Mouse (Mus musculus): Measurements from ENCODE around the gene Srd5a1. TPM values are rescaled to one million over a fixed set of nuclear protein-coding genes. Genes with fewer than 3 reads are reported as not detected.

Srd5a1 gene
- total and polyA plus RNA-seq, 3 experiments: 7.7 to 10.5 TPM; not detected in 1

- TF ChIP-seq CHD1 (IDR thresholded peaks at IDR 0.05; ENCODE audit: low read depth, low read length) (no peak), E2F4 (IDR thresholded peaks at IDR 0.05; ENCODE audit: borderline replicate concordance, low read depth, low read length) (no peak), SMC3 (IDR thresholded peaks at IDR 0.05; ENCODE audit: low read depth, low read length) (no peak), TAL1 (IDR thresholded peaks at IDR 0.05; ENCODE audit: low read length) (no peak), BHLHE40 (IDR thresholded peaks at IDR 0.05; ENCODE audit: borderline replicate concordance, low read depth, low read length) (no peak), ELF1 (IDR thresholded peaks at IDR 0.05; ENCODE audit: low read depth, low read length) (no peak), NELFE (IDR thresholded peaks at IDR 0.05; ENCODE audit: low read depth, low read length) (no peak), MAFK (IDR thresholded peaks at IDR 0.05; ENCODE audit: borderline replicate concordance, low read depth, low read length) (no peak), MAX (IDR thresholded peaks at IDR 0.05; ENCODE audit: low read length) (no peak), CHD2 (IDR thresholded peaks at IDR 0.05; ENCODE audit: low read length) (no peak), ZKSCAN1 (IDR thresholded peaks at IDR 0.05; ENCODE audit: low read depth, low read length) (no peak), POLR2AphosphoS2 (IDR thresholded peaks at IDR 0.05; ENCODE audit: low read length) (no peak; the same call in 1 of the 2 replicates), RAD21 (IDR thresholded peaks at IDR 0.05; ENCODE audit: low read depth, low read length) (no peak), MXI1 (IDR thresholded peaks at IDR 0.05; ENCODE audit: low read depth, low read length) (no peak), HCFC1 (IDR thresholded peaks at IDR 0.05; ENCODE audit: low read depth, low read length) (no peak)
- H3K4me1 ChIP-seq (ENCODE audit: control insufficient read depth in 1 of 2, insufficient read depth in 2 of 2, low read length in 2 of 2): no peaks in the 10 kb centered on the region
- H3K36me3 ChIP-seq (ENCODE audit: control insufficient read depth in 1 of 2, insufficient read depth in 2 of 2, low read length in 2 of 2): peaks cover 0 to under 1% of the 10 kb centered on the region in 2 experiments; a peak in 2 of 4 replicates
- no peak for DNase-seq (ENCODE audit: low read depth, low spot score)
- H3K79me2 ChIP-seq (ENCODE audit: control insufficient read depth, insufficient read depth, low read length, poor library complexity): no peaks in the 10 kb centered on the region
- H3K27me3 ChIP-seq (ENCODE audit: control insufficient read depth in 1 of 2, insufficient read depth in 2 of 2, low read length in 2 of 2): no peaks in the 10 kb centered on the region
- no peak overlapping the region for H3K4me3 ChIP-seq (ENCODE audit: control insufficient read depth in 1 of 2, insufficient read depth in 1 of 2, low read depth in 2 of 2, low read length in 2 of 2)
- no peak overlapping the region for H3K27ac ChIP-seq (ENCODE audit: control insufficient read depth, low read depth, low read length)
- no peaks in the 10 kb centered on the region for H3K9me3 ChIP-seq (replicated peaks; ENCODE audit: insufficient read depth, low read length)
- H3K9ac ChIP-seq (ENCODE audit: control insufficient read depth, low read depth, low read length, poor library complexity, severe bottlenecking): no peak overlapping the region
Observed at GRCm38 (mm10) chr13:69640541-69640940, 29.3 kb upstream of the Srd5a1 start.

GRCm38 (mm10) chr13:69640126-69640525, 28.9 kb upstream of the Srd5a1 start:
- peaks cover 0 to 2% of the 10 kb centered on the region in 2 experiments; a peak in 3 of 4 replicates for H3K36me3 ChIP-seq (ENCODE audit: control insufficient read depth in 1 of 2, insufficient read depth in 2 of 2, low read length in 2 of 2)
- no peaks in the 10 kb centered on the region for H3K9me3 ChIP-seq (replicated peaks; ENCODE audit: insufficient read depth, low read length)
- no peak overlapping the region for H3K27ac ChIP-seq (ENCODE audit: control insufficient read depth, low read depth, low read length)
- no peaks in the 10 kb centered on the region for H3K27me3 ChIP-seq (ENCODE audit: control insufficient read depth in 1 of 2, insufficient read depth in 2 of 2, low read length in 2 of 2)
- no peak for TF ChIP-seq ELF1 (IDR thresholded peaks at IDR 0.05; ENCODE audit: low read depth, low read length)
- TF ChIP-seq GATA1 (IDR thresholded peaks at IDR 0.05; ENCODE audit: low read depth, low read length): no peak
- TF ChIP-seq ZMIZ1 (IDR thresholded peaks at IDR 0.05; ENCODE audit: low read depth, low read length): no peak
- no peak for TF ChIP-seq UBTF (IDR thresholded peaks at IDR 0.05; ENCODE audit: borderline replicate concordance, insufficient read depth, low read depth, low read length)
- TF ChIP-seq MYB (IDR thresholded peaks at IDR 0.05; ENCODE audit: low read depth, low read length): no peak
- no peak for TF ChIP-seq ZKSCAN1 (IDR thresholded peaks at IDR 0.05; ENCODE audit: low read depth, low read length)
- TF ChIP-seq POLR2AphosphoS2 (IDR thresholded peaks at IDR 0.05; ENCODE audit: low read length): no peak
- TF ChIP-seq POLR2AphosphoS5 (IDR thresholded peaks at IDR 0.05; ENCODE audit: borderline replicate concordance, low read depth, low read length): no peak
- no peak for TF ChIP-seq GABPA (IDR thresholded peaks at IDR 0.05; ENCODE audit: low read depth, low read length)
- H3K79me2 ChIP-seq (ENCODE audit: control insufficient read depth, insufficient read depth, low read length, poor library complexity): peaks cover 2% of the 10 kb centered on the region; the same call in 1 of the 2 replicates
- no peak for DNase-seq (ENCODE audit: low read depth, low spot score)
- H3K4me3 ChIP-seq (ENCODE audit: control insufficient read depth in 1 of 2, insufficient read depth in 1 of 2, low read depth in 2 of 2, low read length in 2 of 2): no peak overlapping the region
- no peak overlapping the region for H3K9ac ChIP-seq (ENCODE audit: control insufficient read depth, low read depth, low read length, poor library complexity, severe bottlenecking)
- no peaks in the 10 kb centered on the region for H3K4me1 ChIP-seq (ENCODE audit: control insufficient read depth in 1 of 2, insufficient read depth in 2 of 2, low read length in 2 of 2)
